Mouse (Mus musculus): ENCODE data around the gene Csf2rb2.
"Not testable (repeated sequence)": the region's sequence is repeated elsewhere in the genome, so short reads cannot be mapped to it uniquely, and the experiment has no call there.

DNA sequence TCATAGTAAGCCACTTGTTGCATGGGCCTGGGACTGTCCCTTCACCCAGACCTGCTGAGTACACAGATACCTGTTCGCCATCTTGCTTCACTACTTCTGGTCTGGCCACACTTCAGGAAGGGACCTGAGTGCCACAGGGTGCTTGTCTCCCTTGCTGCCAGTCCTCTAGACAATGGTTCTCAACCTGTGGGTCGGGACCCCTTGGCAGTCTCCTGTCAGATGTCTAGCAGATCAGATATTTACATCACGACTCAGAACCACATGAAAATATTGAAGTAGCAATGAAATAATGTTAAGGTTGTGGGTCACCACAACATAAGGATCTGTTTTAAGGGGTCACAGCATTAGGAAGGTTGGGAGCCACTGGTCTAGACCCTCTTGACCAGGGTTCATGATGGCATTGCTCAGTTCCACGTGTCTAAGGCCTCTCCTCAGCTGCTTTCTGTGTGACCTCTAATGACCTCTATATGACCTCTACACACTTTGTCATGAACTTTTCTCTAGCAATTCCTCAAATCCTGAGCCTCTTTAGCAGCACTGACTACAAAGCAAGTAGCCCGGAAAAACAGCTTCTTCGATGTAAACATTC, 22.3 kb upstream of the Csf2rb2 start:
- TF ChIP-seq CTCF, EP300 (IDR thresholded peaks at IDR 0.05; ENCODE audit: low read depth): not testable (repeated sequence)

Measured in liver, embryonic 14.5 days (tissue).